In the genomic region with DNA sequence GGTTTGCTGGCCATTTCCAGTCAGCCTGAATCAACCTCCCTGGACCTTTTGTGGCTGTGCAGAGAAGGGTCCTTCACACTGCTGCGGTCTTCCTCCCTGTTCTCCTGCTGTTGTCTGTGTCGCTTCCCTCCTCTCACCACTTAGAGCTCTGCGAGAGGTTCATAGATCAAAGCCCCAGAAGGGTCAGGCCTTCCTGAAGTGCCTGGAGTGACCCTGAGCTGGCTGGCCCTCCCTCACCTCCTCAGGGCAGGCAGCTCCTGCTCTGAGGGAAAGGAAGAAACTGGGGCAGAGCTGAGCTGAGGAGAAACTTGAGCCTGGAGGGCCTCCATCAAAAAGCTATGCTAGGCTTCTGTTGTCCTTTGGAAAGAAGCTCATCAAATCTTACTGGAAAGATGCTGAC, we compare ENCODE assay signal across 18 mouse cellular contexts. TPM values are rescaled to one million over a fixed set of nuclear protein-coding genes. Genes with fewer than 3 reads are reported as not detected.
DNase-seq lines count a peak whose midpoint lies in the region; ATAC-seq and TF ChIP-seq lines count a peak whose summit lies in the region.
"Had no signal": no experiment of that assay in that cellular context is flagged by ENCODE, and none has a peak within 500 bp of the region (broad histone marks: within the 10 kb centered on the region; RNA-seq: fewer than 3 reads in every experiment).

No protein-coding gene starts in this region.

- peak; percentile 25 for DNase-seq in adrenal gland, postnatal 14 days
- DNase-seq in adrenal gland, postnatal 4 days (ENCODE audit: low spot score in 2 of 2): no peak
- DNase-seq in kidney, adult 9 months: no peak
- no peak for DNase-seq in thymus, adult 2 months
- no peak for DNase-seq in thymus, adult 18-20 months
- DNase-seq in cerebellum, adult 11-12 months: no peak
- no peak for DNase-seq in gastrocnemius, postnatal 4 days (ENCODE audit: low spot score in 2 of 2)
- DNase-seq: cerebellum, adult 8-10 months; heart, adult 18-20 months; heart, postnatal 36 days; kidney, adult 8-10 months; liver; lung, postnatal 10 days had no signal

- no peaks in the 10 kb centered on the region for H3K27me3 ChIP-seq in kidney, embryonic 14.5 days (ENCODE audit: control insufficient read depth, insufficient read depth, low read length)
- H3K27me3 ChIP-seq in thymus, adult 2 months (ENCODE audit: control insufficient read depth, insufficient read depth, low read length): no peaks in the 10 kb centered on the region
- H3K27me3 ChIP-seq: forebrain, embryonic 12.5 days had no signal

- TF ChIP-seq CTCF in thymus, adult 2 months (IDR thresholded peaks at IDR 0.05; ENCODE audit: borderline replicate concordance, control insufficient read depth, extremely low read depth, insufficient read depth, low read length, poor library complexity): no peak

- no peak for TF ChIP-seq POLR2A in thymus, adult 2 months (IDR thresholded peaks at IDR 0.05; ENCODE audit: control insufficient read depth, extremely low read depth, insufficient read depth, low read length, poor library complexity)

- peaks cover 23% of the 10 kb centered on the region for H3K4me1 ChIP-seq in kidney, embryonic 14.5 days (ENCODE audit: control insufficient read depth, insufficient read depth, low read length)
- H3K4me1 ChIP-seq in thymus, adult 2 months (replicated peaks; ENCODE audit: control insufficient read depth, insufficient read depth, low read length): peaks cover 64% of the 10 kb centered on the region

- H3K36me3 ChIP-seq in kidney, embryonic 14.5 days (ENCODE audit: control insufficient read depth, insufficient read depth, low read length): no peaks in the 10 kb centered on the region
- no peaks in the 10 kb centered on the region for H3K36me3 ChIP-seq in thymus, adult 2 months (ENCODE audit: control insufficient read depth, insufficient read depth, low read length)
- H3K36me3 ChIP-seq: forebrain, embryonic 12.5 days; G1E had no signal

- H3K27ac ChIP-seq in kidney, embryonic 14.5 days (ENCODE audit: low read depth, low read length): no peak overlapping the region
- peak overlapping the region; percentile 94 for H3K27ac ChIP-seq in thymus, adult 2 months (ENCODE audit: control insufficient read depth, insufficient read depth, low read length)
- H3K27ac ChIP-seq: forebrain, embryonic 12.5 days had no signal

- H3K9me3 ChIP-seq in kidney, embryonic 14.5 days (ENCODE audit: control insufficient read depth, low read length): no peaks in the 10 kb centered on the region
- H3K9me3 ChIP-seq: forebrain, embryonic 12.5 days had no signal

- H3K4me3 ChIP-seq in kidney, embryonic 14.5 days (ENCODE audit: low read length): no peak overlapping the region
- H3K4me3 ChIP-seq in thymus, adult 2 months (ENCODE audit: control insufficient read depth, insufficient read depth, low read length): no peak overlapping the region
- H3K4me3 ChIP-seq: forebrain, embryonic 12.5 days; myocyte had no signal

- no peak overlapping the region for H3K9ac ChIP-seq in kidney, embryonic 14.5 days (ENCODE audit: low read depth, low read length)
- H3K9ac ChIP-seq: forebrain, embryonic 12.5 days had no signal

- peak; percentile 63; the same call in 1 of the 2 replicates for ATAC-seq in kidney, embryonic 14.5 days (ENCODE audit: low FRiP score, low TSS enrichment)

- no peak overlapping the region for H3K4me2 ChIP-seq in kidney, embryonic 14.5 days (replicated peaks; ENCODE audit: low read depth, low read length)
- H3K4me2 ChIP-seq: forebrain, embryonic 12.5 days had no signal

- WGBS in kidney, embryonic 14.5 days: 15% methylated on average over 3 of the region's 3 CpGs
- WGBS in thymus, adult 2 months: 75% methylated on average over 3 of the region's 3 CpGs

RNA-seq across cellular contexts. Expression of a gene that starts 45.4 kb away (rescaled TPM):
- 10.4 and 27.0 TPM in 2 replicates for total RNA-seq in adrenal gland, postnatal 14 days (2021)
- total RNA-seq in adrenal gland, postnatal 4 days (2021): 10 to 100 TPM; 10.8 to 12.9 TPM
- polyA plus RNA-seq in kidney, embryonic 14.5 days (2014; fragmentation: Nextera tagmentation; extraction: Ambion mirVana): 31.9 and 32.1 TPM in 2 replicates
- 279 and 361 TPM in 2 replicates for polyA plus RNA-seq in thymus, adult 2 months (2012; rRNA removed)
- total RNA-seq in gastrocnemius, postnatal 4 days (2021): 1 to 10 TPM; 1.1 to 2.0 TPM
- total RNA-seq: common myeloid progenitor, adult 5-6 weeks had no signal
- polyA plus RNA-seq: G1E had no signal
